Mouse (Mus musculus): ENCODE measurements around the gene Prmt6.

Gene Prmt6

GRCm38 (mm10) chr3:110250839-110251700 is at the start of gene Prmt6:
Gene Prmt6 (minus strand): TSS chr3:110250998.
- DNase-seq (ENCODE audit: low spot score): peak; percentile 87

GRCm38 (mm10) chr3:110290485-110291045 is 39.8 kb upstream of the Prmt6 start:
- no peak for DNase-seq (ENCODE audit: low spot score)

GRCm38 (mm10) chr3:110282651-110283050 is 31.9 kb upstream of the Prmt6 start:
- no peak for DNase-seq (ENCODE audit: low spot score)

- no peak for DNase-seq (ENCODE audit: low spot score)
These were observed 17.0 kb upstream of the Prmt6 start for GRCm38 (mm10) chr3:110267790-110268189.

- DNase-seq (ENCODE audit: low spot score): no peak
These were observed 2.3 kb upstream of the Prmt6 start for GRCm38 (mm10) chr3:110253105-110253504.

GRCm38 (mm10) chr3:110249891-110250838 is 633 bp downstream of the Prmt6 start:
- DNase-seq (ENCODE audit: low spot score): peak; percentile 40

- no peak for DNase-seq (ENCODE audit: low spot score)
These were observed 13.9 kb downstream of the Prmt6 start for GRCm38 (mm10) chr3:110236819-110237463.

Data from ovary, adult 18-20 months (tissue).